Mouse (Mus musculus): Measurements from ENCODE around the gene Tbl3. TPM values are rescaled to one million over a fixed set of nuclear protein-coding genes. Genes with fewer than 3 reads are reported as not detected.
"Not testable (repeated sequence)": the region's sequence is repeated elsewhere in the genome, so short reads cannot be mapped to it uniquely, and the experiment has no call there.

The Tbl3 gene
- total RNA-seq, 2 experiments from 2014 or later, result 36.0 to 38.5 TPM

DNA sequence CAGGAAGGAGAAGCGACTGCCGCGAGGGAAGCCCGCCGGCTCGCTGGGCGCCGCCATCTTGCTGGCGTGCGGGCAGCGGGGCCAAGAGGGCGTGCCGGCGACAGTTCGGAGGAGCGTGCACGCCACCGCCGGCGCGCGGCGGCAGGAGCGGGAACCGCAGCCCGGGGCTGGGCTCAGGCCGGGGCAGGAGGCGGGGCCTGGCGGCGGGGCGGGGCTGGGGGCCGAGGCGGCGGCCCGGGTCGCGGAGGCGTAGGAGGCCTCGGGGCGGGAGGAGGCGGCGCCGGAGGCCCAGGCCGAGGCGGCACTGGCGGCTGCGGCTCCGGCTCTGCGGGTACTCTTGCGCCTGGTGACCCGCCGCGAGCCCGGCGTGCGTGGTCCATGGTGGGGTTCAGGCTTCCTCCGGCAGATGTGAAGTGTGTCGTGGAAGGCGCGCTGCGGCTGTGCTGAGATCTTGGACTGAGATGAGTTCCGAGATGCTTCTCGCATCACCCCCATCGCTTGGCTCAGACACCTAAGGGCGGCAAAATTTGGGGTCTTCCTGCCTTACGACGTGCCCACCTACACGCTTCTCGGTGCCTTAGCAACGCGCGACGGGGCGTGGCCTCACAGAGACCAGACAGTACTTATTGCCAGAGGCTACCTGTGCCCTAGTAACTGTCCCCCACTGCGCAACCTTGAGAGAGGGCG lies 11.3 kb downstream of the Tbl3 start, which contains the start of the genes Gfer and Noxo1:
Gene Gfer (minus strand): TSS at position 146 of the 687 bp plus-strand sequence.
Gene Noxo1 (plus strand): TSS at position 224 of the 687 bp plus-strand sequence.
- peak; percentile 95 to 97 for DNase-seq

DNA sequence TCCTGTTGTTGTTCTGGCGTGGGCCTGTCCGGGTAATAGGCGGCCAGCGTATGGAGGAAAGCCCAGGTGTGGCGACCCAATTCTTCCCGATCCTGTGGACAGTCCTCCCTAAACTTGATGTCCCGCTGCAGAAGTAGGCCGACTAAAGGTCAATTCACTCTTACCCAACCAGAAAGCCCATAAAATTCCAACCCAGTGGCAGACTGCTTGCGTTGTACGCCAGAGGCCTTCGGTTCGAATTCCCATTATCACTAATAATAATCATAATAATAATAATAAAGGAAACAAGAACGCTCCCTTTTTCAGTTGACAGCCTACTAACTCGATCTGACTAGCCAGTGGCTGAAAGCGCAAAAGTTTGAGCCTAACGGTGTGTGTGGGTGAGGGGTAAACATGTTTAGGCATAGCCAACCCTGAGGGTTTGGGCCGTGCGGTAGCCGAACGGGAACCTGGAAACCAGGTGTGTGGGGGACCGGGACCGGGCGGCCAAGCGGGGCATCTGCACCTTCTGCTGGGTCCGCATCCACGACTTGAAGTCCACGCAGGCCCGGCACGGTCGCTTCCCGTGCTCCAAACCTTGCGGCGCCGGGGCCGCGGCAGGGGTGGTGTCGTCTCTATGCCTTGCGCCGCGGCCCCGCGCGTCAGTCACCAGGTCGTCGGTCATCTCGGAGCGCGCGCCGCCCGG lies 12.0 kb downstream of the Tbl3 start:
- no peak for DNase-seq

DNA sequence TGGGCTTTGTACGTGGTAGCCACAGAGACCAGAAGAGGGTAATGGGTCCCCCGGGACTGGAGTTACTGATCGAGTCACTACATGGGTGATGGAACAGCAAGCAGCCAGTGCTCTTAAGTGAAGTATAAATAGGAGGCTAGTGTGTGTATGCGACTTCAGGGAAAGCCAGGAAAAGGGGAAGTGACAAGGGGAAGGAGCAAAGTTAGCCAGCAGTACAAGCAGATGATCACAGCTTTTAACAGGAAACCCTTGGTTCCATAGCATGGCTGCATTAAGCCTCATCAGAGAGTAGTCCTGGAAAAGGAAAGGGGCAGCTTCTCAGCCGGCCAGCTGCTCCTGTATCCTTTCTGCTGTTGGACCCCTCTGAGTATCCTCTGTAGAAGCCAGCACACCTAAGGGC lies 15.1 kb downstream of the Tbl3 start:
- no peak for DNase-seq

DNA sequence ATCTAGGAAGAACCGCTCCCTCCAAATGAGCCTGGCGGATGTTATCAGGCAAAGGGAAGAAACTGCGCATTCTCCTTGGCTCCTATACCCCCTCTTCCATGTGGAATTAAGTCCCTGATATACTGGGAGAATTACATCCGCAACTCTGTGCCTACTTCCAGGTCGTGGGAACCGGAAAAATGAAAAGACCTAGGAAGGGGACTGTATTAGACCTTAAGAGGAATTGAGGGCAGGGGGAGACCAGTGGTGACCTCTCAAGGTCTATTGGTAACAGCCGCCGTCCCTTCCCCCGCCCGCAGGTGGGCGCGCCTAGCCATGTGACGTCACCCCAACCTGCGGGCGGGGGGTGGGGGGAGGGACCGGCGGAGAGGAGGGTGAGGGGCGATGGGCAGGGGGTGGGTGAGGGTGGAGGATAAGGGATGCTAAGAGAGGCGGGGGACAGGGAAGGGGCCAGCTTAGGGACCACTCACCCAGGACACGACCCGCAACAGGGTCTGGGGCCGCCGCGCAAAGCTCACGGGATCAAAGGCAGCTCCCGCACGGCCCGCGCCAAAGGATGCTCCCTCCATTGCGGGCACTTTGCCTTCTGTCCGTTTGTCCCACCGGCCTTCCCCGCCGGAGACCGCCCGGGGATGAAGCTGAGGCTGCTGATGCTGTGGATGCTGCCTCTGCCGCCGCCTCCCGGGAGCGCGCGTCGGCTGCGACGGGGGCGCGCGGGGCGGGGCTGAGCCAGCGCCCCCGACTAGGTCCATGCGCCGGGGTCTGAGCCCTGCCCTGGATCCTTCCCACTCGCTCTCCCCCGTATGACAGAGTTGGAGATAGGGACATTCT lies 18.0 kb downstream of the Tbl3 start, which contains the start of gene Syngr3:
Gene Syngr3 (minus strand): TSS at position 705 of the 831 bp plus-strand sequence.
- DNase-seq, result peak in 1 of 2 experiments; percentile 17

DNA sequence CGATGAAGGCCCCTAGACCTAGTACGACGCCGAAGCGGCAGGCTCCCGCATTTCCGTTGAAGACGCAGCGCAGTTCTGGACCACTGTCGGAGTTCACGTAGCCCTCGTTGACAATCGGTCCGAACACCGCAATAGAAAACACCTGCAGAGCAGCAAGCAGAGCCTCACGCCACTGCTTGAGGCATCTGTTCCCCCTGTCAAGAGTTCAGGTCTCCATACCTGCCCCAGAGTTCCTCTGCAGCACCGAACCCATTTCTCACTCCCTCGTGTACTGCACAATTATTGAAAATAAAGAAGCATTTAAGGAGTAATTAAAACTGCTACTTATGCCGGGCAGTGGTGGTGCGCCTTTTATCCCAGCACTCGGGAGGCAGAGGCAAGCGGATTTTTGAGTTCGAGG lies 19.9 kb downstream of the Tbl3 start:
- no peak for DNase-seq

DNA sequence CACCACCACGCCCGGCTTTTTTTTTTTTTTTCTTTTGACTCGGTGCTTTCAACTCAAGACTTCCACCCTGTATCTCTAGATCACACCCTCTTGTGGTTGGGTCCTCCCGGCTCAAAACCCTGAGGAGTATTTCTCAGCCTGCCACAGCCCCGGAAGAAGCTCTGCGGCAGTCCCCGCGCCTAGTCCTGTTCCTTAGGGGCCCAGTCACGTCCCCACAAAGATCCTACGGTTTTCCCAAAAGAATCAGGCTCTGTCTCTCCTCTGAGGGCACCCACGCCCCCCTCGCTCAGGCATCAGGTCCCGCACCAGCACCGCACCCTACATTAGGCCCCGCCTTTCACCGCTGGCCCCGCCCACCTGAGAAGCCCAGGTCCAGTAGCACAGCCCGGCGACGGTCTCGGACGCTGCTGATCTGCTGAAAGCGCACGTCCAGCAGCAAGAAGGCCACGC lies 20.3 kb downstream of the Tbl3 start:
- peak; percentile 76 to 81 for DNase-seq

- DNase-seq, result peak; percentile 42 to 67
Observed at GRCm38 (mm10) chr17:24686514-24686913, 20.9 kb downstream of the Tbl3 start.

GRCm38 (mm10) chr17:24677500-24678080 lies 29.9 kb downstream of the Tbl3 start:
- DNase-seq, result no peak

DNA sequence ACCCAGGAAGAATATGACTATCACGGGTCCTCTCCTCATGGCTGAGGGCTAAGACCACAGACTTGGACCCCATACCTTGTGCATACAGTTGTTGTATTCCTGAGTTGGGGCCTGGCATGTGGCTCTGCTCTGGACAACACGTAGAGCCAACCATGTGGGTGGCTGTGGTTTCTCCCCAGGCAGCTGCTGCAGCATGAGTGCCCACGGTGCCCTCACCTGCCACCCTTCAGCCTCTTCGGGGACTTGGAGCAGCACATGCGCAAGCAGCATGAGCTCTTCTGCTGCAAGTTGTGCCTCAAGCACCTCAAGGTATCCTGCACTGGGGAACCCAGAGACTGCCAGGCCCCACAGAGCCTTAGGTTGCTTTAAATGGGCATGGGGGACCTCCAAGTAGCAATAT lies 30.6 kb downstream of the Tbl3 start:
- no peak for DNase-seq

DNA sequence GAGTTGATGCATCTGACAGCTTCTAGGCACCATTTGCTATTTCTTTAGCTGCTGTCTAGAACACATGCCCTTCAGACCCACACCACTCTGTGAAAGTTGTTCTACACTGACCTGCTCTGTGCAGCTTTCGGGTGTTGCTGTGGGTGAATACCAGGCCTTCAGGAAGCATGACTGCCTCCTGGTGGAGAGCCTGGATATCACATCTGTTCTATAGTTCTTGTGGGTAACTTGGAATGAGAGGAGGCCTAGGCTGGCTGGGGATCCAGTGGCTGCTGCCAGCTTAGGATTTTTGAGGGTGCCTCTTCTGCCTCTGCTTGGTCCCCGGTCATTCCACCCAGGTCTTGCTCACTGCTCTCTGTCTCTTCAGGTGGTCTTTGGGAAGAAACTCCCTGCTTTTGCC lies 31.3 kb downstream of the Tbl3 start:
- peak; percentile 40 to 72 for DNase-seq

DNA sequence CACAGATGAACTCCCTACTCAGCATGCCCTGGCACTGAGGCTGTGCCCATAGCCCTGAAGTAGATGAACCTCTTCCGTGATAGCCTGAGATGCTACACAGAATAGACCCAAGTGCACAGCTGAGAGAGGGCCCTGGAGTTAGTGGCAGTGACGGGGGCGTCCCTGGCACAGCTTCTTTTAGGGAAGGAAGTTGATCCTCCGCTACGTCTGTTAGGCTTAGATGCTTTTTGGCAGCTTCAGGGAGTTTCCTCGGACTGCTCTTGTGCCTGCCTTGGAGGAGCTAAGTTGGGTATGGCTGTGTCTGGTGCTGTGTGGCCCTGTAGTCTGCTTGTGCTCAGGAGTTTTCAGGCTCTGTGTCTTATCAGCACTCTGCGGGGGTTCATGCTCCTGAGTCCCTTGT lies 33.2 kb downstream of the Tbl3 start:
- no peak for DNase-seq

- DNase-seq, result peak; percentile 81 to 82
Observed at GRCm38 (mm10) chr17:24672141-24672540, 35.3 kb downstream of the Tbl3 start.

DNA sequence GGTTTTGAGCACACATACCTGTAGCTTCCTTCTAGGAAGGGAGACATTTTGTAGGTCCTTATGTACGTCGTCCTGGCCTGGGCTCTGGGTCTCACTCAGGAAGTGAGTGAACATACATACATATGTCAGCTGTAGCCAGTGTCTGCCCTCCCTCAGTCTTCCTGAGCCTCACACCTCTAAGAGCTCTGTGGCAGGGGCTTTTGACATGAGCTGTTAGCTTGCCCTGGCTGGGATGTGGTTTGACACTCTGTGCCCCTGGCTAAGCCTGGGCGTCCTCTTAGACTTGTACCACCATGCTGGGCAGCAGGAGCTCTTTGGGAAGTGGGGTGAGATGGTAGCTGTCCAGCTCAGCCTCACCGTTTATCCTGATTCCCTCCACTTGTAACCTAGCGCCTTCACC lies 36.1 kb downstream of the Tbl3 start:
- DNase-seq, result no peak

- DNase-seq, result no peak
Observed at GRCm38 (mm10) chr17:24670246-24670844, 37.1 kb downstream of the Tbl3 start.

- peak; percentile 98 to 99 for DNase-seq
Observed at GRCm38 (mm10) chr17:24669545-24670245, 37.8 kb downstream of the Tbl3 start, which contains the start of gene Zfp598. TSS of gene Zfp598 (plus strand) at chr17:24669687.

GRCm38 (mm10) chr17:24669214-24669544 lies 38.3 kb downstream of the Tbl3 start:
- not testable (repeated sequence) for DNase-seq

GRCm38 (mm10) chr17:24667416-24667815 lies 40.0 kb downstream of the Tbl3 start:
- DNase-seq, result peak; percentile 61 to 75

- not testable (repeated sequence) for DNase-seq
Observed at GRCm38 (mm10) chr17:24667011-24667410, 40.4 kb downstream of the Tbl3 start.

DNA sequence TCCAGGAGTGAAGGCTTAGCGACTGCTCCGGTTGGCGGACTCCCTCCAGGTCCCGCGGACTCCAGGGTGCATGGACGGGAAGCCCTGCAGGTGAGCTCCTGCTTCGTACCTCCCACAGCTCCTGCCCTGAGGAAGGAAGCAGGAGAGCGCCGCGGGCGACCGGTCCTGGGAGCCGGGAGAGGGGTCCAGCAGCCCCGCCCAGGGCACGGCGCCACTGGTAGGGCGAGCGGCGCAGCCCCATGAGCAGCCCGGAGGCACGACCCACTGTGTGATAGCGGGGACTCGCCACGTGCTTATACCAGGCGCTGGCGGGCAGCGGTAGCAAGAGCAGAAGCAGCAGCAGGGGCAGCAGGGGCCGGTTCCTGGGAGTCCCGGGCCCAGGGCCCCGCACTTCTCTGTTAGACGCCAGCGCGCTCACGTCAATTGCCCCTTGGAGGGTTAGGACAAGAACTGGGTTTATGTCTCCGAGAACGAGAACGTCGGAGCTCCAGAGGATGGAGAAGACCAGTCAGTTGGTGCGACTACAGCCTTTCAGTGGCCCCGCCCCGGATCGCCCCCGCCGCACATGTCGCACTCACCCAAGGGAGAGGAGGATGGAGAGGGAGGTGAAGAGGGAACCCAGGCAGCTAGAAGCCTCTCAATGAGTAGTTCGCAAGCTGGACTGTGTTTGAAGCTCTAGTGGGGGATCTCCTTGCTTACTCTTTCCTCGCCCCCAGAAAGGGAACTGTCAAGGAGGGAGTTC lies 49.3 kb downstream of the Tbl3 start, which contains the start of gene Npw:
Gene Npw (minus strand): TSS at position 441 of the 742 bp plus-strand sequence.
- DNase-seq, result peak in 1 of 2 experiments; percentile 32

DNA sequence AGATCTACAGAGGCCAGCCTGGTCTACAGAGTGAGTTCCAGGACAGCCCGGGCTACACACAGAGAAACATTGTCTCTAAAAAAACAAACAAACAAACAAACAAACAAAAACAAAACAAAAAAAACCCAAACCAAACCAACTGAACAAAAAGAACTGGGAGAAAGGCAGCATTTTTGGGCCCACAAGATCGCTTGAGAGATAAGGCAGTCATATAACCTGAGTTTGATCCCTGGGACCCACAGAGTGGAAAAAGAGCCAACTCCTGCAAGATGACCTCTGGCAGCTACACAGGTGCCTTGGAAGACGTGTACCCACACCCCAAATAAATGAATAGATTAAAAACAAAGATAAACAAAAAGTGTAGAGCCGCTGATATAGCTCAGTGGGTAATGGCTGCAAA lies 52.5 kb downstream of the Tbl3 start:
- DNase-seq, result no peak

All from adrenal gland, postnatal 36 days (tissue).